Mouse (Mus musculus): ENCODE measurements around the gene Gm42906. TPM values are rescaled to one million over a fixed set of nuclear protein-coding genes. Genes with fewer than 3 reads are reported as not detected.

Gene Gm42906
- polyA plus RNA-seq, 1 experiment from 2014 or later = not detected

GRCm38 (mm10) chr5:151277927-151278326 lies 150.0 kb downstream of the Gm42906 start:
- no peak for ATAC-seq (ENCODE audit: low FRiP score)
- WGBS = 88% methylated on average over 6 of the region's 6 CpGs

GRCm38 (mm10) chr5:151275986-151276385 lies 152.0 kb downstream of the Gm42906 start:
- ATAC-seq (ENCODE audit: low FRiP score) = no peak
- H3K4me3 ChIP-seq = no peak overlapping the region
- H3K27ac ChIP-seq = no peak overlapping the region
- H3K4me1 ChIP-seq = no peaks in the 10 kb centered on the region
- no peaks in the 10 kb centered on the region for H3K9me3 ChIP-seq (replicated peaks)
- no peaks in the 10 kb centered on the region for H3K27me3 ChIP-seq
- H3K36me3 ChIP-seq = no peaks in the 10 kb centered on the region
- H3K4me2 ChIP-seq (replicated peaks) = no peak overlapping the region
- WGBS = 93% methylated on average over 2 of the region's 2 CpGs
- no peak overlapping the region for H3K9ac ChIP-seq

More at GRCm38 (mm10) chr5:151277927-151278326, 150.0 kb downstream of the Gm42906 start:
- Histone ChIP-seq H3K27me3 (no peaks in the 10 kb centered on the region), H3K9ac (no peak overlapping the region), H3K9me3 (replicated peaks) (no peaks in the 10 kb centered on the region), H3K4me3 (no peak overlapping the region), H3K4me2 (replicated peaks) (no peak overlapping the region), H3K27ac (no peak overlapping the region), H3K4me1 (no peaks in the 10 kb centered on the region), H3K36me3 (no peaks in the 10 kb centered on the region)

GRCm38 (mm10) chr5:151274265-151274664 lies 153.7 kb downstream of the Gm42906 start:
- Histone ChIP-seq H3K27me3 (no peaks in the 10 kb centered on the region), H3K27ac (no peak overlapping the region), H3K4me1 (no peaks in the 10 kb centered on the region), H3K9ac (no peak overlapping the region), H3K4me2 (replicated peaks) (no peak overlapping the region), H3K36me3 (no peaks in the 10 kb centered on the region), H3K9me3 (replicated peaks) (no peaks in the 10 kb centered on the region), H3K4me3 (no peak overlapping the region)
- ATAC-seq (ENCODE audit: low FRiP score) = no peak
- WGBS = 80% methylated on average over 6 of the region's 6 CpGs

GRCm38 (mm10) chr5:151270815-151271214 lies 157.1 kb downstream of the Gm42906 start:
- no peaks in the 10 kb centered on the region for H3K4me1 ChIP-seq
- WGBS = 87% methylated on average over 5 of the region's 5 CpGs
- no peak overlapping the region for H3K27ac ChIP-seq
- H3K9ac ChIP-seq = no peak overlapping the region
- no peak overlapping the region for H3K4me3 ChIP-seq
- no peaks in the 10 kb centered on the region for H3K36me3 ChIP-seq
- no peaks in the 10 kb centered on the region for H3K27me3 ChIP-seq
- H3K4me2 ChIP-seq (replicated peaks) = no peak overlapping the region
- H3K9me3 ChIP-seq (replicated peaks) = no peaks in the 10 kb centered on the region
- no peak for ATAC-seq (ENCODE audit: low FRiP score)

GRCm38 (mm10) chr5:151266896-151267634 lies 160.9 kb downstream of the Gm42906 start:
- Histone ChIP-seq H3K27me3 (no peaks in the 10 kb centered on the region), H3K4me2 (replicated peaks) (no peak overlapping the region), H3K36me3 (no peaks in the 10 kb centered on the region), H3K4me3 (no peak overlapping the region), H3K9ac (no peak overlapping the region), H3K4me1 (no peaks in the 10 kb centered on the region), H3K9me3 (replicated peaks) (no peaks in the 10 kb centered on the region), H3K27ac (no peak overlapping the region)
- no peak for ATAC-seq (ENCODE audit: low FRiP score)
- WGBS = 86% methylated on average over 14 of the region's 14 CpGs

- WGBS = 78% methylated on average over 2 of the region's 2 CpGs
Measured at GRCm38 (mm10) chr5:151261558-151261957, 166.4 kb downstream of the Gm42906 start.

GRCm38 (mm10) chr5:151252213-151252612 lies 175.8 kb downstream of the Gm42906 start:
- H3K27ac ChIP-seq = no peak overlapping the region
- WGBS = 54% methylated on average over 8 of the region's 8 CpGs
- no peak overlapping the region for H3K9ac ChIP-seq
- peak overlapping the region; percentile 20; the same call in 1 of the 2 replicates for H3K4me2 ChIP-seq (replicated peaks)
- ATAC-seq (ENCODE audit: low FRiP score) = no peak
- H3K4me3 ChIP-seq = no peak overlapping the region
- peaks cover 3% of the 10 kb centered on the region; the same call in 1 of the 2 replicates for H3K4me1 ChIP-seq
- H3K27me3 ChIP-seq = no peaks in the 10 kb centered on the region
- no peaks in the 10 kb centered on the region for H3K36me3 ChIP-seq
- H3K9me3 ChIP-seq (replicated peaks) = no peaks in the 10 kb centered on the region

More at GRCm38 (mm10) chr5:151261558-151261957, 166.4 kb downstream of the Gm42906 start:
- Histone ChIP-seq H3K4me2 (replicated peaks) (no peak overlapping the region), H3K36me3 (no peaks in the 10 kb centered on the region), H3K4me3 (no peak overlapping the region), H3K9me3 (replicated peaks) (no peaks in the 10 kb centered on the region), H3K4me1 (no peaks in the 10 kb centered on the region), H3K27ac (no peak overlapping the region), H3K27me3 (no peaks in the 10 kb centered on the region), H3K9ac (no peak overlapping the region)
- no peak for ATAC-seq (ENCODE audit: low FRiP score)

GRCm38 (mm10) chr5:151251656-151252055 lies 176.3 kb downstream of the Gm42906 start:
- Histone ChIP-seq H3K9me3 (replicated peaks) (no peaks in the 10 kb centered on the region), H3K4me3 (no peak overlapping the region), H3K36me3 (no peaks in the 10 kb centered on the region), H3K4me2 (replicated peaks) (no peak overlapping the region), H3K27me3 (no peaks in the 10 kb centered on the region), H3K4me1 (peaks cover 3% of the 10 kb centered on the region; the same call in 1 of the 2 replicates), H3K9ac (no peak overlapping the region), H3K27ac (no peak overlapping the region)
- no peak for ATAC-seq (ENCODE audit: low FRiP score)
- WGBS = 95% methylated on average over 8 of the region's 8 CpGs

GRCm38 (mm10) chr5:151248671-151249620 lies 179.0 kb downstream of the Gm42906 start:
- H3K27ac ChIP-seq = no peak overlapping the region
- H3K27me3 ChIP-seq = no peaks in the 10 kb centered on the region

GRCm38 (mm10) chr5:151248084-151248483 lies 179.9 kb downstream of the Gm42906 start:
- no peak overlapping the region for H3K4me3 ChIP-seq
- no peak overlapping the region for H3K9ac ChIP-seq
- H3K4me1 ChIP-seq = peaks cover 3% of the 10 kb centered on the region; the same call in 1 of the 2 replicates
- H3K27ac ChIP-seq = peak overlapping the region; percentile 7; the same call in 1 of the 2 replicates
- no peak for ATAC-seq (ENCODE audit: low FRiP score)
- H3K27me3 ChIP-seq = no peaks in the 10 kb centered on the region
- H3K4me2 ChIP-seq (replicated peaks) = no peak overlapping the region
- no peaks in the 10 kb centered on the region for H3K36me3 ChIP-seq
- WGBS = 75% methylated on average over 2 of the region's 2 CpGs
- H3K9me3 ChIP-seq (replicated peaks) = no peaks in the 10 kb centered on the region

More at GRCm38 (mm10) chr5:151248671-151249620, 179.0 kb downstream of the Gm42906 start:
- Histone ChIP-seq H3K4me3 (no peak overlapping the region), H3K4me2 (replicated peaks) (no peak overlapping the region), H3K9me3 (replicated peaks) (no peaks in the 10 kb centered on the region), H3K9ac (no peak overlapping the region), H3K36me3 (no peaks in the 10 kb centered on the region), H3K4me1 (peaks cover 3% of the 10 kb centered on the region; the same call in 1 of the 2 replicates)
- ATAC-seq (ENCODE audit: low FRiP score) = peak; percentile 26; the same call in 1 of the 2 replicates
- 65% methylated on average over 10 of the region's 10 CpGs for WGBS

GRCm38 (mm10) chr5:151247115-151247875 lies 180.7 kb downstream of the Gm42906 start:
- ATAC-seq (ENCODE audit: low FRiP score) = no peak
- no peaks in the 10 kb centered on the region for H3K36me3 ChIP-seq
- peak overlapping the region; percentile 7; the same call in 1 of the 2 replicates for H3K27ac ChIP-seq
- H3K4me1 ChIP-seq = peaks cover 3% of the 10 kb centered on the region; the same call in 1 of the 2 replicates
- H3K9ac ChIP-seq = no peak overlapping the region
- H3K4me2 ChIP-seq (replicated peaks) = no peak overlapping the region
- no peaks in the 10 kb centered on the region for H3K27me3 ChIP-seq
- 62% methylated on average over 11 of the region's 11 CpGs for WGBS
- H3K9me3 ChIP-seq (replicated peaks) = no peaks in the 10 kb centered on the region
- no peak overlapping the region for H3K4me3 ChIP-seq
